Mouse (Mus musculus) layer of hippocampus, adult 9-11 months (tissue): ENCODE results near the gene Clic1.
A peak's percentile ranks its signal among the peaks of the same experiment; 100 is the strongest.

ENCODE experiments used
- DNase-seq: peaks from one replicate; pipeline ENCODE4 v3.0.0; 2022

Gene Clic1

GRCm38 (mm10) chr17:35064951-35065947 is 15.5 kb downstream of the Clic1 start, which contains the start of gene Ly6g6c:
TSS of gene Ly6g6c (plus strand) at chr17:35065388.
- no peak for DNase-seq

GRCm38 (mm10) chr17:35066084-35066483 is 16.3 kb downstream of the Clic1 start, which contains the start of gene Mpig6b:
TSS of gene Mpig6b (minus strand) at chr17:35066184.
- no peak for DNase-seq

GRCm38 (mm10) chr17:35068213-35068914 is 18.6 kb downstream of the Clic1 start:
- no peak for DNase-seq

GRCm38 (mm10) chr17:35070556-35071229 is 20.9 kb downstream of the Clic1 start:
- no peak for DNase-seq

DNA sequence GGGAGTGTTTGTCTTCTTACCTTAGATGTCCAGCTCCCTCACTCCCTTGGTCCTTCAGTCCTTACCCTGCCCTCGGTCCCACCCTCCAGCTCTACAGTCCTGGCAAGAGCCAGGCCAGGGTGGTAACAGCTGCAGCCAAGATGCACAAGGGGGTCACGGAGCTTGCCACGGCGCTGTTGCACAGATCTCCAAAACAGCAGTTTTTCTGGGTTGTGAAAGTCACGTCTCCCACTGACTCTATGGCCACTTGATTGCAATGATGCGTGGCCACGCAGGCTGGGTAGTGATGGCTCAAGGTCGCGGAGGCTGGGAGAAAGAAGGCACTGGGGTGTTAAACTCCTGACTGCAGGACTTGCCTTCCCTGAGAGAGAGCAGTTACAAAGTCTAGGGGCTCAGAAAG is 21.7 kb downstream of the Clic1 start:
- DNase-seq: no peak

GRCm38 (mm10) chr17:35074097-35074496 is 24.3 kb downstream of the Clic1 start:
- DNase-seq: no peak

- no peak for DNase-seq
Measured at GRCm38 (mm10) chr17:35076507-35077176, 26.9 kb downstream of the Clic1 start, which contains the start of gene Ly6g6e. TSS of gene Ly6g6e (plus strand) at chr17:35076902.

DNA sequence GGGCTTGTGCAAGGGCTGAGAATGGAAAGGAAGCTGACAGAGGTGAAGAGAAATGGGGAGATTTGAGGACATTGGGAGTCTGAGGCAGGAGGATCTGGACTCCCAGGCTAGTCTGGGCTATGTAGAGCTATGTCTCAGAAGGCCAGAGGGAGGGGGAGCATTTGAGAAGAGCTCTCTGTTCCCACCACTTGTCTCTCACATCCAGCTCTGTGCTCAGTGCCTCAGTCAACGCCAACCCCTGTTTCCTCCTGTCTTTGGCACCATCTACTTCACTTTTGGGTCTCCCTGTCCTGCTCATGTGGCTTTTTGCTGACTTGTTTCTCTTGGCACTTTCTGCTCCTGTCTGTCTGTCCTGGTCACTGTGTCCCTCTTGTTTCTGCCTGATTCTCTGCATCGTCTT is 27.5 kb downstream of the Clic1 start:
- DNase-seq: no peak

DNA sequence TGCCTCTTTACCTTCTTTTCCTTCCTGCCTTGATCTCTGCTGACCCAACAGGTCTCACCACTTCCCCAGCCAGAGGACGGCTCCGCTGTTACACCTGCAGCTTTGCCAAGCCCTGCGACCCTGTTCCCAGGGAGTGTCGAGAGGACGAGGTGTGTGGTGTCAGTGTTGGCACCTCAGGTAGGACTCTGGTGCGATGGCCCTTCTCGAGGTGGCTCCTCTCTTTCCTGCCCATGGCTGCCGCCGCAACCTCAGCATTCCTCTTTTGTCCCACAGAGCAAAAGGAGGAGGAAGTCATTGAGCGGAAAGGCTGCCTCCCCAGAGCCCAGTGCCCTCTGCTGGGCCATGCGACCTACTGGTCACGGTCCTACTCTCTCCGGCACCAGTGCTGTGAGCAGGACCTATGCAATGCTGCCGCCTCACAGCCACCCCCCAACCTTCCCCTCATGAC is 28.0 kb downstream of the Clic1 start, which contains the start of gene Ly6g6d:
TSS of gene Ly6g6d (minus strand) at position 280 of the 448 bp plus-strand sequence.
- peak; percentile 56 for DNase-seq

GRCm38 (mm10) chr17:35079778-35080177 is 30.0 kb downstream of the Clic1 start:
- DNase-seq: no peak

GRCm38 (mm10) chr17:35080248-35080647 is 30.5 kb downstream of the Clic1 start:
- DNase-seq: no peak

DNA sequence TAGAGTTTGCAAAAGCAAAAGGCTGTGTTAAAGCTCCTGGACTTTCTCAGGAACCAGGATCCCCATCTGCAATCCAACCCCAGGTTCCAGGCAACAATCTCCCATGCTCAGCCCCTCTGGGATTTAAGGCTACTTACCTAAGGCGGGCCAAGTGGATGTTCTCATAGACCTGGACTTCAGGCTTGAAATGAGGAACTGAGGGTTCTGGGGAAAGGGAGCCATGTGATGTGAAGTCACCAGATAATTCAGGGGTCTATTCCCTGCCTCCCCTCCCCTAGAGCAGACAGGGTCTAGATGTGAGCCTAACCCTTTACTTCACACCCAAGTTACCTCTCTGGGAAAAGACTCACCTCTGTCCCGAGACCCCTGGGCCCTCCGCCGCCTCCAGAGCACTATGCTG is 30.9 kb downstream of the Clic1 start:
- DNase-seq: no peak

- no peak for DNase-seq
Measured at GRCm38 (mm10) chr17:35082841-35083576, 33.2 kb downstream of the Clic1 start.

GRCm38 (mm10) chr17:35083929-35084497 is 34.2 kb downstream of the Clic1 start:
- DNase-seq: no peak

GRCm38 (mm10) chr17:35085208-35085865 is 35.6 kb downstream of the Clic1 start, which contains the start of gene Ly6g6f:
TSS of gene Ly6g6f (minus strand) at chr17:35085610.
- no peak for DNase-seq

DNA sequence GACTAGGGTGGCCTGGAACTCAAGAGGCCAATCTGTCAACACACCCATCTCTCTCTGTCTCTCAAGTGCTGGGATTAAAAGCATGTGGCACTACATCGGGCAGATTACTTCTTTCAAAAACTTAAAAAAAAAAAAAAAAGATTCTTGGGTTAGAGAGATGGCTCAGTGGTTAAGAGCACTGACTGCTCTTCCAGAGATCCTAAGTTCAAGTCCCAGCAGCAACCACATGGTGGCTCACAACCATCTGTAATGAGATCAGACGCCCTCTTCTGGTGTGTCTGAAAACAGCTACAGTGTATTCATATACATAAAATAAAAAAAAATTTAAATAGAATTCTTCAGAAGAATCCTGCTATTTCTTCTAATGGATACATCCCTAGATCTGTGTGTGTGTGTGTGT is 38.4 kb downstream of the Clic1 start:
- DNase-seq: no peak

- peak; percentile 95 for DNase-seq
Measured at GRCm38 (mm10) chr17:35088825-35089644, 39.3 kb downstream of the Clic1 start, which contains the start of gene Abhd16a. TSS of gene Abhd16a (plus strand) at chr17:35089263.

GRCm38 (mm10) chr17:35090166-35090932 is 40.6 kb downstream of the Clic1 start:
- DNase-seq: no peak
